Mouse (Mus musculus): ENCODE measurements at regions not wholly inside any gene's neighbourhood (a gene's known extent, or its start where the extent isn't known, plus 50 kb on each side); places are given as distances from the start of the nearest gene placed in this dataset.

GRCm38 (mm10) chr16:87017107-87017670, 336.8 kb upstream of the N6amt1 start:
- TF ChIP-seq CTCF (conservative IDR thresholded peaks at IDR 0.05; ENCODE audit: insufficient read depth, insufficient read length, low read depth, low read length) (no peak), POLR2A (IDR thresholded peaks at IDR 0.05; ENCODE audit: low read depth, low read length) (no peak)

Measured in kidney, adult 2 months (tissue).